8 mouse cellular contexts compared by ENCODE assay signal in genomic region chr4:33248062-33248889, GRCm38 (mm10). TPM values are rescaled to one million over a fixed set of nuclear protein-coding genes. Genes with fewer than 3 reads are reported as not detected.
DNase-seq lines count a peak whose midpoint lies in the region; ATAC-seq and TF ChIP-seq lines count a peak whose summit lies in the region.

No protein-coding gene starts in this region.

- H3K27ac ChIP-seq in bone marrow macrophage, adult 2 months (ENCODE audit: insufficient read depth, low read depth, low read length) = peak overlapping the region; percentile 97
- peak overlapping the region; percentile 97 for H3K27ac ChIP-seq in embryonic fibroblast, embryonic 13.5 days (ENCODE audit: insufficient read depth, low read length)
- H3K27ac ChIP-seq in heart, embryonic 11.5 days (ENCODE audit: low read depth, low read length) = peak overlapping the region; percentile 100
- H3K27ac ChIP-seq in kidney, embryonic 16.5 days (ENCODE audit: low read length) = peak overlapping the region; percentile 100
- peak overlapping the region; percentile 100 for H3K27ac ChIP-seq in liver, adult 2 months (replicated peaks; ENCODE audit: insufficient read depth, low read depth, low read length)

- peak; percentile 64; the same call in 1 of the 2 replicates for TF ChIP-seq POLR2A in bone marrow macrophage, adult 2 months (IDR thresholded peaks at IDR 0.05; ENCODE audit: borderline replicate concordance, low read depth, low read length)
- peak; percentile 93 for TF ChIP-seq POLR2A in embryonic fibroblast, embryonic 13.5 days (IDR thresholded peaks at IDR 0.05; ENCODE audit: low read depth, low read length)
- TF ChIP-seq POLR2A in liver, adult 2 months (IDR thresholded peaks at IDR 0.05; ENCODE audit: extremely low read depth, insufficient read depth, low read length) = peak; percentile 98
- TF ChIP-seq POLR2A in myocyte (IDR thresholded peaks at IDR 0.05; ENCODE audit: insufficient read length, low read depth) = peak; percentile 98

- DNase-seq in A20 (ENCODE audit: low read depth, low spot score) = peak; percentile 99
- peak; percentile 96 for DNase-seq in liver, adult 2 months (ENCODE audit: extremely low read depth, low read depth, low spot score)
- peak; percentile 99 for DNase-seq in splenic B cell, adult 2 months (ENCODE audit: low read depth, low spot score)

- no peaks in the 10 kb centered on the region for H3K27me3 ChIP-seq in heart, embryonic 11.5 days (ENCODE audit: control insufficient read depth, insufficient read depth, low read length)
- H3K27me3 ChIP-seq in kidney, embryonic 16.5 days (ENCODE audit: insufficient read depth, low read length) = no peaks in the 10 kb centered on the region
- H3K27me3 ChIP-seq in liver, adult 2 months (ENCODE audit: control insufficient read depth, insufficient read depth, low read length) = no peaks in the 10 kb centered on the region
- no peaks in the 10 kb centered on the region for H3K27me3 ChIP-seq in myocyte (ENCODE audit: control insufficient read depth, insufficient read depth, insufficient read length)
- H3K27me3 ChIP-seq in splenic B cell, adult 2 months (ENCODE audit: control insufficient read depth, insufficient read depth, low read length, poor library complexity, severe bottlenecking) = no peaks in the 10 kb centered on the region

- peak overlapping the region; percentile 63 for H3K4me2 ChIP-seq in heart, embryonic 11.5 days
- H3K4me2 ChIP-seq in kidney, embryonic 16.5 days (replicated peaks; ENCODE audit: low read depth, low read length) = peak overlapping the region; percentile 52
- peak overlapping the region; percentile 98 for H3K4me2 ChIP-seq in myocyte (ENCODE audit: low read depth)

- H3K9me3 ChIP-seq in heart, embryonic 11.5 days (replicated peaks; ENCODE audit: control insufficient read depth, low read length) = no peaks in the 10 kb centered on the region
- no peaks in the 10 kb centered on the region for H3K9me3 ChIP-seq in kidney, embryonic 16.5 days (ENCODE audit: low read length)

- peaks cover 45% of the 10 kb centered on the region for H3K4me1 ChIP-seq in bone marrow macrophage, adult 2 months (ENCODE audit: control insufficient read depth, insufficient read depth, low read length)
- peaks cover 2% of the 10 kb centered on the region; the same call in 1 of the 2 replicates for H3K4me1 ChIP-seq in embryonic fibroblast, embryonic 13.5 days (ENCODE audit: control insufficient read depth, insufficient read depth, low read length)
- peaks cover 5% of the 10 kb centered on the region; the same call in 1 of the 2 replicates for H3K4me1 ChIP-seq in heart, embryonic 11.5 days (ENCODE audit: control insufficient read depth, insufficient read depth, low read length)
- peaks cover 16% of the 10 kb centered on the region for H3K4me1 ChIP-seq in kidney, embryonic 16.5 days (ENCODE audit: insufficient read depth, low read length)
- H3K4me1 ChIP-seq in liver, adult 2 months (ENCODE audit: control insufficient read depth, insufficient read depth, low read length) = peaks cover 10% of the 10 kb centered on the region

- peaks cover 19% of the 10 kb centered on the region for H3K36me3 ChIP-seq in heart, embryonic 11.5 days (ENCODE audit: control insufficient read depth, insufficient read depth, low read length)
- peaks cover 25% of the 10 kb centered on the region for H3K36me3 ChIP-seq in kidney, embryonic 16.5 days (ENCODE audit: insufficient read depth, low read length)
- H3K36me3 ChIP-seq in liver, adult 2 months (ENCODE audit: control insufficient read depth, insufficient read depth, low read length) = peaks cover 19% of the 10 kb centered on the region
- peaks cover 29% of the 10 kb centered on the region for H3K36me3 ChIP-seq in myocyte (ENCODE audit: control insufficient read depth, insufficient read depth)
- H3K36me3 ChIP-seq in splenic B cell, adult 2 months (ENCODE audit: control insufficient read depth, insufficient read depth, low read length, poor library complexity, severe bottlenecking) = peaks cover 8% of the 10 kb centered on the region

- under 1% methylated on average over 88 of the region's 88 CpGs for WGBS in heart, embryonic 11.5 days (ENCODE audit: insufficient replicate concordance)
- WGBS in kidney, embryonic 16.5 days = under 1% methylated on average over 74 of the region's 88 CpGs
- under 1% methylated on average over 80 of the region's 88 CpGs for WGBS in liver, adult 2 months

- peak overlapping the region; percentile 87 for H3K4me3 ChIP-seq in bone marrow macrophage, adult 2 months (ENCODE audit: insufficient read depth, low read length)
- peak overlapping the region; percentile 72 for H3K4me3 ChIP-seq in embryonic fibroblast, embryonic 13.5 days (ENCODE audit: insufficient read depth, low read length)
- peak overlapping the region; percentile 98 for H3K4me3 ChIP-seq in heart, embryonic 11.5 days (ENCODE audit: low read depth, low read length)
- H3K4me3 ChIP-seq in kidney, embryonic 16.5 days (ENCODE audit: low read length) = peak overlapping the region; percentile 96
- H3K4me3 ChIP-seq in liver, adult 2 months (ENCODE audit: insufficient read depth, low read depth, low read length) = peak overlapping the region; percentile 95
- H3K4me3 ChIP-seq in myocyte = peak overlapping the region; percentile 52

- H3K9ac ChIP-seq in heart, embryonic 11.5 days (ENCODE audit: low read depth, low read length) = peak overlapping the region; percentile 99
- peak overlapping the region; percentile 100 for H3K9ac ChIP-seq in kidney, embryonic 16.5 days (replicated peaks; ENCODE audit: low read length)
- H3K9ac ChIP-seq in liver, adult 2 months (ENCODE audit: low read depth, low read length) = peak overlapping the region; percentile 100

- peak; percentile 92 for ATAC-seq in heart, embryonic 11.5 days (replicated peaks; ENCODE audit: insufficient number of reproducible peaks, low FRiP score, low TSS enrichment)
- ATAC-seq in kidney, embryonic 16.5 days (ENCODE audit: low FRiP score, low TSS enrichment) = peak; percentile 93

- no peak for TF ChIP-seq CTCF in bone marrow macrophage, adult 2 months (IDR thresholded peaks at IDR 0.05; ENCODE audit: low read depth, low read length)
- no peak for TF ChIP-seq CTCF in embryonic fibroblast, embryonic 13.5 days (IDR thresholded peaks at IDR 0.05; ENCODE audit: borderline replicate concordance, insufficient read depth, low read length)
- no peak for TF ChIP-seq CTCF in liver, adult 2 months (IDR thresholded peaks at IDR 0.05; ENCODE audit: low read depth, low read length)

- peaks cover 7% of the 10 kb centered on the region; the same call in 1 of the 2 replicates for H3K79me2 ChIP-seq in liver, adult 2 months (ENCODE audit: control insufficient read depth, insufficient read depth, low read length)
- H3K79me2 ChIP-seq in myocyte (ENCODE audit: control insufficient read depth, insufficient read depth) = peaks cover 29% of the 10 kb centered on the region

- peak overlapping the region; percentile 81 for H3ac ChIP-seq in myocyte (ENCODE audit: control insufficient read depth, insufficient read length)

TF ChIP-seq in myocyte, 11 proteins besides CTCF, POLR2A, EP300 and RAD21 (continues in another document):
- TF ChIP-seq TCF3 (IDR thresholded peaks at IDR 0.05; ENCODE audit: insufficient read length, low read depth) = no peak
- TF ChIP-seq SRF (IDR thresholded peaks at IDR 0.05; ENCODE audit: control insufficient read depth, insufficient read length, low read depth) = peak; percentile 23
- no peak for TF ChIP-seq TCF12 (IDR thresholded peaks at IDR 0.05; ENCODE audit: insufficient read depth, poor library complexity, severe bottlenecking)
- TF ChIP-seq MYOD1 (IDR thresholded peaks at IDR 0.05; ENCODE audit: control insufficient read depth in 1 of 3, insufficient read length in 2 of 3, low read depth in 2 of 3) = no peak
- TF ChIP-seq POLR2AphosphoS2 (IDR thresholded peaks at IDR 0.05; ENCODE audit: insufficient read length, low read depth) = peak; percentile 99
- no peak for TF ChIP-seq USF1 (IDR thresholded peaks at IDR 0.05; ENCODE audit: low read depth)
- TF ChIP-seq MAX (IDR thresholded peaks at IDR 0.05; ENCODE audit: low read depth) = no peak
- peak; percentile 40 for TF ChIP-seq REST (IDR thresholded peaks at IDR 0.05; ENCODE audit: insufficient read depth, insufficient read length)
- peak in 2 of 3 experiments; percentile 22 to 23 for TF ChIP-seq MYOG (IDR thresholded peaks at IDR 0.05; ENCODE audit: control insufficient read depth in 1 of 3, insufficient read depth in 1 of 3, insufficient read length in 2 of 3, low read depth in 2 of 3)
- TF ChIP-seq E2F4 (IDR thresholded peaks at IDR 0.05; ENCODE audit: insufficient read depth) = no peak

RNA-seq across cellular contexts. Expression of gene Srsf12, which starts 39.5 kb away (rescaled TPM):
- not detected in 2 replicates for polyA plus RNA-seq in bone marrow macrophage, adult 2 months (2012; ENCODE audit: insufficient read depth, insufficient read length, missing spikeins)
- polyA plus RNA-seq in embryonic fibroblast, embryonic 13.5 days (2011; ENCODE audit: insufficient read length, low read depth, missing spikeins) = 1.2 and 2.2 TPM in 2 replicates
- polyA plus RNA-seq in heart, embryonic 11.5 days (2014; fragmentation: Nextera tagmentation; extraction: Ambion mirVana) = 1.7 and 3.1 TPM in 2 replicates
- polyA plus RNA-seq in kidney, embryonic 16.5 days (2015; fragmentation: Nextera tagmentation; extraction: Ambion mirVana) = 5.0 and 5.5 TPM in 2 replicates
- not detected in 2 replicates for total RNA-seq in liver, adult 2 months (2014; rRNA removed)
- polyA plus RNA-seq in liver, adult 2 months (2012; rRNA removed) = 0.11 TPM in 1 of 2 replicates, not detected in the other
- not detected for polyA plus RNA-seq in myocyte (2012; fragmentation: generic; extraction: Trizol)

RNA-seq across cellular contexts. Expression of gene Pnrc1, which starts 41.7 kb away (rescaled TPM):
- polyA plus RNA-seq in bone marrow macrophage, adult 2 months (2012; ENCODE audit: insufficient read depth, insufficient read length, missing spikeins) = 136 and 138 TPM in 2 replicates
- 50.9 and 66.6 TPM in 2 replicates for polyA plus RNA-seq in embryonic fibroblast, embryonic 13.5 days (2011; ENCODE audit: insufficient read length, low read depth, missing spikeins)
- polyA plus RNA-seq in heart, embryonic 11.5 days (2014; fragmentation: Nextera tagmentation; extraction: Ambion mirVana) = 84.0 and 85.5 TPM in 2 replicates
- polyA plus RNA-seq in kidney, embryonic 16.5 days (2015; fragmentation: Nextera tagmentation; extraction: Ambion mirVana) = 81.9 and 83.0 TPM in 2 replicates
- total RNA-seq in liver, adult 2 months (2014; rRNA removed) = 29.6 and 35.0 TPM in 2 replicates
- 48.5 and 77.3 TPM in 2 replicates for polyA plus RNA-seq in liver, adult 2 months (2012; rRNA removed)
- polyA plus RNA-seq in myocyte (2012; fragmentation: generic; extraction: Trizol) = 37.1 TPM

RNA-seq across cellular contexts. Expression of gene Pm20d2, which starts 58.7 kb away (rescaled TPM):
- polyA plus RNA-seq in bone marrow macrophage, adult 2 months (2012; ENCODE audit: insufficient read depth, insufficient read length, missing spikeins) = not detected in 2 replicates
- polyA plus RNA-seq in embryonic fibroblast, embryonic 13.5 days (2011; ENCODE audit: insufficient read length, low read depth, missing spikeins) = 0.60 TPM in 1 of 2 replicates, not detected in the other
- 1.1 and 1.5 TPM in 2 replicates for polyA plus RNA-seq in heart, embryonic 11.5 days (2014; fragmentation: Nextera tagmentation; extraction: Ambion mirVana)
- 0.60 and 1.2 TPM in 2 replicates for polyA plus RNA-seq in kidney, embryonic 16.5 days (2015; fragmentation: Nextera tagmentation; extraction: Ambion mirVana)
- 3.6 and 4.4 TPM in 2 replicates for total RNA-seq in liver, adult 2 months (2014; rRNA removed)
- polyA plus RNA-seq in liver, adult 2 months (2012; rRNA removed) = 7.3 and 8.6 TPM in 2 replicates
- not detected for polyA plus RNA-seq in myocyte (2012; fragmentation: generic; extraction: Trizol)

Comparison
In these comparisons a context has a peak if more than half of its experiments do, and no peak if none do; other contexts are left out.
1. Peak in every context shown above with its lines: DNase-seq, ATAC-seq, H3K4me3 ChIP-seq and H3K27ac ChIP-seq.